Mouse (Mus musculus) kidney, embryonic 15.5 days (tissue): ENCODE results near the gene Slc25a39. TPM values are rescaled to one million over a fixed set of nuclear protein-coding genes. Genes with fewer than 3 reads are reported as not detected.
A peak's percentile ranks its signal among the peaks of the same experiment; 100 is the strongest.

ENCODE experiments used
- ATAC-seq: fragments of 200-750 bp; cut with Nextera tagmentation; replicated peaks from 2 replicates; pipeline ENCODE4 v1.8.0; 2017; ENCODE audit warnings: moderate TSS enrichment; ENCODE audit not compliant: low FRiP score
- H3K27ac ChIP-seq: fragments of 300-500 bp; sonication (generic); 2 replicates; pipeline ENCODE4 v1.5.1; 2015; ENCODE audit warnings: mild to moderate bottlenecking, inconsistent platforms
- H3K27me3 ChIP-seq: fragments of 300-500 bp; sonication (generic); 2 replicates; pipeline ENCODE4 v1.6.1; 2015; ENCODE audit warnings: inconsistent platforms
- H3K36me3 ChIP-seq: fragments of 300-500 bp; sonication (generic); 2 replicates; pipeline ENCODE4 v1.6.1; 2015; ENCODE audit warnings: inconsistent platforms
- H3K4me1 ChIP-seq: fragments of 300-500 bp; sonication (generic); 2 replicates; pipeline ENCODE4 v1.6.1; 2015; ENCODE audit warnings: inconsistent platforms
- H3K4me2 ChIP-seq: fragments of 300-500 bp; sonication (generic); 2 replicates; pipeline ENCODE4 v1.6.1; 2015; ENCODE audit warnings: moderate library complexity, mild to moderate bottlenecking, inconsistent platforms
- H3K4me3 ChIP-seq: fragments of 300-500 bp; sonication (generic); replicated peaks from 2 replicates; pipeline ENCODE4 v1.5.1; 2015; ENCODE audit warnings: mild to moderate bottlenecking, inconsistent platforms
- H3K9ac ChIP-seq: fragments of 300-500 bp; sonication (generic); 2 replicates; pipeline ENCODE4 v1.6.1; 2015; ENCODE audit warnings: mild to moderate bottlenecking, inconsistent platforms
- H3K9me3 ChIP-seq: fragments of 300-500 bp; sonication (generic); replicated peaks from 2 replicates; pipeline ENCODE4 v1.6.1; 2016; ENCODE audit warnings: inconsistent platforms
- WGBS: fragments of 180-500 bp; shearing (Covaris S2); methylation state at CpG from one replicate; pipeline ENCODE4 v1.1.7; 2015; ENCODE audit warnings: mixed read lengths; 5-methylcytosine and 5-hydroxymethylcytosine counted together
- polyA plus RNA-seq: library from polyadenylated mRNA; unstranded; fragments of >200 nt; fragmentation: Nextera tagmentation; extraction: Ambion mirVana; gene quantifications from 2 replicates; pipeline ENCODE4 v1.2.1, GENCODE M21; 2015

Slc25a39 gene
- polyA plus RNA-seq, 1 experiment from 2014 or later: 298 TPM

DNA sequence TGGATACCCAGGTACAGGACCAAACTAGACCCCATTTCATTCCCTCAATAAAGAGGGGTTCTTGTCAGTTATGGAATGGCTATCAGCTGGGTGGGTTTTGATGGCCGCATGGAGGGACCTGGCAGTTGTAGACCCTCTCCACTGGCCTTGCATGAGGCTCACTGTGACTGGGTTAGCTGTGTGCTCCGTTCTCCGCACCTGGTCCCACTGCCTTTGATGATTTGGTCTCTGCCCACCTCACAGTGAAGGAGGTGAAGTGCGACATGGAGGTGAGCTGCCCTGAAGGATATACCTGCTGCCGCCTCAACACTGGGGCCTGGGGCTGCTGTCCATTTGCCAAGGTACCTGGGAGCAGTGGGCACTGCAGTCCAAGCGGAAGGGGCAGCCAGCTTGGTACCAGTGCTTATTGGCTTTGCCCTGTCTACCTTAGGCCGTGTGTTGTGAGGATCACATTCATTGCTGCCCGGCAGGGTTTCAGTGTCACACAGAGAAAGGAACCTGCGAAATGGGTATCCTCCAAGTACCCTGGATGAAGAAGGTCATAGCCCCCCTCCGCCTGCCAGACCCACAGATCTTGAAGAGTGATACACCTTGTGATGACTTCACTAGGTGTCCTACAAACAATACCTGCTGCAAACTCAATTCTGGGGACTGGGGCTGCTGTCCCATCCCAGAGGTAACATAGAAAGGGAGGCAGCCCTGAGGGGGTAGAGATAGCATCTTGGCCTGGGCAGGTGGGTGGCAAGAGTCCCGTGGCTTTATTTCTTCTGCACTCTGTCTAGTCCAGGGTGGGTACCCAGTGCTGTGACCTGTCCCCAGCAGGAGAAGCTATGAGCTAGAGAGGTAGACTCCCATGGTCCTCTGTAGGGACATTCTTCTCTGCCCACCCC lies 27.3 kb upstream of the Slc25a39 start:
- H3K36me3 ChIP-seq: peaks cover 60% of the 10 kb centered on the region
- H3K4me2 ChIP-seq: no peak overlapping the region
- WGBS: 89% methylated on average over 11 of the region's 11 CpGs
- ATAC-seq: no peak
- no peaks in the 10 kb centered on the region for H3K9me3 ChIP-seq
- H3K27me3 ChIP-seq: 0 out of 2 replicates have a peak, but pooled peaks cover 3% of the 10 kb centered on the region
- no peak overlapping the region for H3K4me3 ChIP-seq
- H3K4me1 ChIP-seq: peaks cover 48% of the 10 kb centered on the region
- no peak overlapping the region for H3K27ac ChIP-seq
- no peak overlapping the region for H3K9ac ChIP-seq

DNA sequence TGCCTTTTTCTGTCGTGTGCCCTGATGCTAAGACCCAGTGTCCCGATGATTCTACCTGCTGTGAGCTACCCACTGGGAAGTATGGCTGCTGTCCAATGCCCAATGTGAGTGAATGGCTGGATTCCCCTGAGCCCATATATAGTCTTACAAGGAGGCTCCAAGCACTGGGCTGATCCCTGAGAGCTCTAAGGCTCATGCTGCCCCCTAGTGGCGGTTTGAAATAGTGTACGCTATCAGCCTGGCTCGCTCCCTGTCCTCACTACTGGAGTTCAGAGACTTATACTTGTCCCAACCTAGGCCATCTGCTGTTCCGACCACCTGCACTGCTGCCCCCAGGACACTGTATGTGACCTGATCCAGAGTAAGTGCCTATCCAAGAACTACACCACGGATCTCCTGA lies 26.7 kb upstream of the Slc25a39 start:
- WGBS: 16% methylated on average over 7 of the region's 7 CpGs

GRCm38 (mm10) chr11:102433866-102434265 lies 26.1 kb upstream of the Slc25a39 start:
- ATAC-seq: no peak
- Histone ChIP-seq H3K27ac (no peak overlapping the region), H3K9me3 (no peaks in the 10 kb centered on the region), H3K36me3 (peaks cover 48% of the 10 kb centered on the region), H3K9ac (no peak overlapping the region), H3K27me3 (no peaks in the 10 kb centered on the region), H3K4me3 (no peak overlapping the region), H3K4me2 (no peak overlapping the region), H3K4me1 (peaks cover 53% of the 10 kb centered on the region)
- 93% methylated on average over 7 of the region's 7 CpGs for WGBS

More for the DNA sequence above, 26.7 kb upstream of the Slc25a39 start:
- Histone ChIP-seq H3K27ac (no peak overlapping the region), H3K27me3 (0 out of 2 replicates have a peak, but pooled peaks cover 3% of the 10 kb centered on the region), H3K36me3 (peaks cover 54% of the 10 kb centered on the region), H3K4me2 (no peak overlapping the region), H3K9me3 (no peaks in the 10 kb centered on the region), H3K9ac (no peak overlapping the region), H3K4me3 (no peak overlapping the region), H3K4me1 (peaks cover 54% of the 10 kb centered on the region)
- no peak for ATAC-seq

DNA sequence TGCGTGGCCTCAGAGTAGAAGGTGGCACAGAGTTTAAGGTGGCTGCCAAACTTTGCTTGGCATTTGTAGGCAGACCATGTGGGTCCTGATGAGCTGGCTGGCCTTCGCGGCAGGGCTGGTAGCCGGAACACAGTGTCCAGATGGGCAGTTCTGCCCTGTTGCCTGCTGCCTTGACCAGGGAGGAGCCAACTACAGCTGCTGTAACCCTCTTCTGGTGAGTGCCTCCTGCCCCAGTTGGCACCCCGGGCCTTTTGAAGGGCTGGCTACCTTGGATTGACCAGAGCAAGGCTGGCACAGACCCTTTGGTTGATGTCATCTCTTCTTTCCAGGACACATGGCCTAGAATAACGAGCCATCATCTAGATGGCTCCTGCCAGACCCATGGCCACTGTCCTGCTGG lies 25.1 kb upstream of the Slc25a39 start:
- Histone ChIP-seq H3K4me1 (peaks cover 44% of the 10 kb centered on the region), H3K4me3 (no peak overlapping the region), H3K27ac (no peak overlapping the region), H3K36me3 (peaks cover 40% of the 10 kb centered on the region), H3K9ac (no peak overlapping the region), H3K4me2 (no peak overlapping the region), H3K9me3 (no peaks in the 10 kb centered on the region), H3K27me3 (no peaks in the 10 kb centered on the region)
- 91% methylated on average over 6 of the region's 6 CpGs for WGBS
- ATAC-seq: no peak

DNA sequence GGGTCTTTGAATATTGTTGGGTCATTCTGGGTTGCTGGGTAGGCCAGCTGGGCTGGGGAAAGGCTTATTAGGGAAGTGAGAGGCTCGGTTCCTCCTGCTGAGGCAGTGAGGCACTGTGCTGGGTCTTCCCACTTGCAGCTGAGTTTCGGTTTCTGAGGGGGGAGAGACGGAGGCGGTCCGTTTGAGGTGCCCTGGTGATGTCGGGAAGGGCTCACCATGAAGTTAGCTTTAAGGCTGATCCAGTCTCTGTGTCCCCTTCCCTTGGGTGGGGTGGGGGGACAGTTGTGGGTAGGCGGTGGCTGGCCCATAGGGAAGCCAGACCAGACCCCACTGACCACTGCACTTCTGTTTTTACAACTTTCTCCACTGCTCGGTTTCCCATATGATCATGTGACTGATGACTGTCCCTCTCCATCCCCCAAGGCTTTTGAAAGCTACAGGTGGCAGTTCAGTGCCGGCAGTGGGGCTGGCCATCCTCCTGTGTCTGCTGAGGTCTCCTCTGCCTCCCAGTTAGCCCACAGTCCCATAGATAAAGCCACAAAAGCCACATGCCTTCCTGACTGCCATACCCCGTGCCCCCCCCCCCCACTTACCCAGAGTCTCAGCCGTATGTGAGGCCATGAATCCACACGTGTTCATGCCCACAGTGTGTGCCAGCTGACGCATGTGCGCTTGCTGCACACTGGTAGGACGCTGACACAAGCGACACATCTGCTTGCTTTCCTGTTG lies 24.5 kb upstream of the Slc25a39 start:
- ATAC-seq: no peak
- WGBS: 67% methylated on average over 16 of the region's 16 CpGs
- 0 out of 2 replicates have a peak overlapping the region, but pooled peaks have one; percentile 1 for H3K27ac ChIP-seq
- H3K36me3 ChIP-seq: peaks cover 35% of the 10 kb centered on the region
- no peaks in the 10 kb centered on the region for H3K27me3 ChIP-seq
- no peak overlapping the region for H3K9ac ChIP-seq
- H3K4me3 ChIP-seq: no peak overlapping the region
- H3K4me1 ChIP-seq: peaks cover 38% of the 10 kb centered on the region
- H3K9me3 ChIP-seq: no peaks in the 10 kb centered on the region
- H3K4me2 ChIP-seq: peak overlapping the region; percentile 27; the same call in 1 of the 2 replicates

- Histone ChIP-seq H3K9ac (no peak overlapping the region), H3K4me2 (peak overlapping the region; percentile 27; the same call in 1 of the 2 replicates), H3K36me3 (peaks cover 31% of the 10 kb centered on the region), H3K9me3 (no peaks in the 10 kb centered on the region), H3K4me3 (no peak overlapping the region), H3K27ac (no peak overlapping the region), H3K4me1 (peaks cover 33% of the 10 kb centered on the region), H3K27me3 (no peaks in the 10 kb centered on the region)
- ATAC-seq: no peak
- WGBS: 85% methylated on average over 3 of the region's 3 CpGs
Measured at GRCm38 (mm10) chr11:102431728-102432114, 24.0 kb upstream of the Slc25a39 start.

- 0 out of 2 replicates have a peak, but pooled peaks have one; percentile 19 for ATAC-seq
- H3K4me3 ChIP-seq: peak overlapping the region; percentile 68
- 0% methylated on average over 7 of the region's 7 CpGs for WGBS
- H3K27ac ChIP-seq: peak overlapping the region; percentile 92
- H3K9ac ChIP-seq: peak overlapping the region; percentile 64
- no peaks in the 10 kb centered on the region for H3K9me3 ChIP-seq
- peaks cover 26% of the 10 kb centered on the region for H3K36me3 ChIP-seq
- H3K27me3 ChIP-seq: no peaks in the 10 kb centered on the region
- H3K4me1 ChIP-seq: peaks cover 33% of the 10 kb centered on the region
- H3K4me2 ChIP-seq: peak overlapping the region; percentile 97
Measured at GRCm38 (mm10) chr11:102431018-102431645, 23.4 kb upstream of the Slc25a39 start.

DNA sequence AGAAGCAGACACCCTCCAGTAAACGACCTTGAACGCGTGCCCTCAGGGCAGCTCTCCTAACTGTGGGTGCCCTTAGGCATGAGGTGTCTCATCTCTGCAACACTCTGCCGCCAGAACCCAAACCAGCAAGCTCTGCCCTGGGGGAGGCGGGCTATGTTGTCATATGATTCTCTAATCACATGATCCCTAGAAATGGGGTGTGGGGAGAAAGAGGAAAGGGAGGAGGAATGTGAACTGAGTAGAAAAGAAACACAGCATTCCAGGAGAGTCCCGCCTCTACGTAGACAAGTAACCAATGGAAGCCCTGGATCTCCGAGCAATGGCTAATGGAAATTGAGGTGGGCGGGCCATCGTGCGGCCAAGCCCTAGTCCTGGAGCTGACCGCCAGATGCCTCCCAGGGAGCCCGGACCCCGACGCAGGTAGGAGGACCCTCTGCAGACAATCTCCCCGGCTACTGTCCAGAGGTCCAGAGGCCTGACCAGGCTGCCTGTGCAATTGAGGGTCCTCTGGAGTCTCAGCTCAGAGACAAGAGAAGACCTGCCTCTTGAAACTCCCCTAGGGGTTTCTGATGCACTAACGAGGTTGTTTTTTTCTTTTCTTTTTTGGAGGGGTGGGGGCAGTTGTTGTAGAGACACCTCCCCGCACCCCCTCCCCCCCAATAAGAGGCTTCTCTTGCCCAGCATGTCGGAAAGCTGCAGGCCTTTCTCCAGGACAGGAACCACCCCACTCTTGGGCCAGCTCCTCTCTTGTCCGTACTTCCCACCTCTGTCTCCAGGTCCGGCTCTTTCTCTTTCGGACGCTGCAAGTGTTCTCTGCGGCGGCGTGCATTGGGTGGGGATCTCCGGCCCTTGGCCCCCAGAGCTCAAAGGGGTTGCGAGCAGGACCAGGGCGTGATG lies 22.6 kb upstream of the Slc25a39 start, which contains the start of gene Grn:
TSS of gene Grn (plus strand) at position 195 of the 897 bp plus-strand sequence.
- Histone ChIP-seq H3K4me1 (peaks cover 29% of the 10 kb centered on the region), H3K4me3 (peak within 1 kb of the TSS; percentile 68), H3K4me2 (peak within 1 kb of the TSS; percentile 97), H3K27me3 (no peaks in the 10 kb centered on the region), H3K9ac (peak within 1 kb of the TSS; percentile 64), H3K27ac (peak within 1 kb of the TSS; percentile 92), H3K9me3 (no peaks in the 10 kb centered on the region), H3K36me3 (peaks cover 19% of the 10 kb centered on the region)
- WGBS: under 1% methylated on average over 29 of the region's 29 CpGs
- ATAC-seq: peak; percentile 92

DNA sequence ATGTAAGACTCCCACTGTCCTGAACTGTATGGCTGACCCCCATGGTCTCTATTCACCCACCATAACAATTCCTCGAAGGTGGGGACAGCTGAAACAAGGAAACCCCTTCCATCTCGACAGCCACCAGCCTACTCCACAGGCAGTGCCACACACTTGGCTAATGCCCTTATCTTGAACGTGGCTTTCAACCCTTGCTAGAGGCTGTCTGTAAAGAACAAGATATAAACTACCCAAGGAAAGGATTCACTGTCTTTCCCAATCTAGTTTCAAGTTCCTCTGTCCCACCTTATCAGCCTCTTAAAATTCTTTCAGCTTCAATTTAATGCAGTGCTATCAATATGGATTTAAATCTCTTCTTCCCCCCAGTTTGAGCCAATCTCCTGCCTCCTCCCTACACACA lies 21.8 kb upstream of the Slc25a39 start:
- no peaks in the 10 kb centered on the region for H3K9me3 ChIP-seq
- H3K4me1 ChIP-seq: peaks cover 29% of the 10 kb centered on the region
- H3K4me3 ChIP-seq: peak overlapping the region; percentile 68
- H3K27ac ChIP-seq: peak overlapping the region; percentile 46
- H3K27me3 ChIP-seq: no peaks in the 10 kb centered on the region
- H3K4me2 ChIP-seq: peak overlapping the region; percentile 97
- peaks cover 10% of the 10 kb centered on the region for H3K36me3 ChIP-seq
- H3K9ac ChIP-seq: peak overlapping the region; percentile 52
- whole genome bisulfite sequencing: 45% methylated on average over 3 of the region's 3 CpGs
- ATAC-seq: no peak

DNA sequence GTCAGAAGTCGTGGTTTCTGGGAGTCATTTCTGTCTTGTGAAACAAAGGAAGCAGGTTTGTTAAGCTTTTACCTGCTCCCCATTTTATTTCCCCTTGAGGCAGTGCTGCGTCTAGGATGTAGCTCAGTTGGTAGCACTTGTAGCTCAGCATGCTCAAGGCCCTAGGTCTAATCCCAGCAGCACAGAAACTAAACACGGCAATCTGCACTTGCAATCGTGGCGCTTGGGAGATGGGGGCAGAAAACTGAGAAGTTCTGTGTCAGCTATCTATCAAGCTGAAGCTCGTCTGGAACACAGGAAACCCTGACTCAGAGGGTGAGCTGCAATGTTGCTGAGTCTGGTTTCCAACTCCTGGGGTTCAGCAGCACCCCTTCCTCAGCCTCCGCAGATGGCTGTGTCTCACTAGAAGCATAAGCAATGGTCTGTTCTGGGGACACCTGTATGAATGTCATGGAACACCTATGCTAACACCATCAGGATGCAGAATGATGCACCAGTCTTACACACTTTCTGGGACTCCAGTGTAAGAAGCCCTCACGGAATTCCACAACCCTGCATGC lies 21.3 kb upstream of the Slc25a39 start:
- no peak overlapping the region for H3K27ac ChIP-seq
- H3K36me3 ChIP-seq: peaks cover 8% of the 10 kb centered on the region
- peaks cover 29% of the 10 kb centered on the region for H3K4me1 ChIP-seq
- H3K9ac ChIP-seq: no peak overlapping the region
- ATAC-seq: no peak
- peak overlapping the region; percentile 68; the same call in 1 of the 2 replicates for H3K4me3 ChIP-seq
- no peaks in the 10 kb centered on the region for H3K9me3 ChIP-seq
- no peaks in the 10 kb centered on the region for H3K27me3 ChIP-seq
- H3K4me2 ChIP-seq: peak overlapping the region; percentile 97
- WGBS: 62% methylated on average over 8 of the region's 8 CpGs
